Mouse (Mus musculus): ENCODE results near the gene Nin.
A peak's percentile ranks its signal among the peaks of the same experiment; 100 is the strongest.
"Not testable (repeated sequence)": the region's sequence is repeated elsewhere in the genome, so short reads cannot be mapped to it uniquely, and the experiment has no call there.

Nin gene

DNA sequence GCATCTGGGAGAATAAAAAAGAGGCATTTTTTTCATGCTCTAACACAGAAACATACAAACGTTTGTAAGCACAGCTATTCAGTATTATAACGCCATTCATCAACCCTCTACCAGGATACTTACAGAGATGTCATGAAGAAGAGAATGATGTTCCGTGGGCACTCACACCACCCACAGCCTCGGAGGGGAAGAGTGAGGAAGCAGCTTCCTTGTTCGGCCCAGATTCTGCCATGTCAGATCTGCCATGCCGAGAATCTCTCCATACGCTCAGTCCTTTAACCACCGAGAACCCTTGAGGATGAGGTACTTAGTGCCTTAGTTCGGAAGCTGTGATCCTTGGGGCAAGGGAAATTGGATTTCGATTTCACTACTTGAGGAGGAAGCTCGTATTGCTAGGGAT lies at the start of gene Nin:
Gene Nin, minus strand, starts transcription at position 367 of the 400 bp plus-strand sequence.
- DNase-seq (ENCODE audit: low read depth, low spot score), result no peak

- DNase-seq (ENCODE audit: low read depth, low spot score), result no peak
Measured at GRCm38 (mm10) chr12:70161057-70161456, 47.5 kb upstream of the Nin start.

DNA sequence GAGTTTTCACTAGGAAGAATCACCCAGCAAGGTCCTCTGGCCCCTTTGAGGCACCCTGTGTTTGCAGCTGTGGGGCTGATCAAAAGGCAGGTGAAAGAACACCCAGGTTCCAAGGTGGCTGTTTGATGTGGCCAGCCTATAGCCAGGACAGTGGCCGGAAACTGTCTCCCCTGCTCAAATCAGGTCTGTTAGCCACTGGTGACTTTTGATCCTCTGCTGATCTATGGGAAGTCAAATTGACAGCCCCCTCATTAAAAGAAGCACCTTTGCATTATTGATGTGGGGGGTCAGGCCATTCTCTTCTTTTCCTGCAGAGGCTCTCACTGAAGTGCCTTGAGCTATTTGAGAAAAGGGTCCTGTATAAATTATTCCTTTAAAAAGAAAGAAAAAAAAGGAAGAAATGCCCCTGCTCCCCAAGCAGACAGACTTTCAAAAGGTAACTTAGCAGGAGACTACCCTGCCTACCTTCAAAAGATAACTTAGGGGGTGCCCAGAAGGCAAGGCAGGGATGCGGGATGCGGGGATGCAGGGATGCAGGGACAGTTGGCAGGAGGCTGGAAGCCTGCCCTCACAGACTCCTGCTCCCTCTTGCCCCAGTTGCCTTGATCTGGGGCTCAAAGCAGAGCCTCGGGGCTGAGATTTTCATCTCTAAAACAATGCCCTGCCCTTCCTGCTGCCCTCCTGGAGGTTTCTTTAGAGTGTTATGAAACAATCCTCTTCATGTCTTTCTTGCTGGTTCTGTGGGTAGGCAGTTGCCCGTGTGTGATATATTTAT lies 44.0 kb upstream of the Nin start:
- DNase-seq (ENCODE audit: low read depth, low spot score), result no peak

DNA sequence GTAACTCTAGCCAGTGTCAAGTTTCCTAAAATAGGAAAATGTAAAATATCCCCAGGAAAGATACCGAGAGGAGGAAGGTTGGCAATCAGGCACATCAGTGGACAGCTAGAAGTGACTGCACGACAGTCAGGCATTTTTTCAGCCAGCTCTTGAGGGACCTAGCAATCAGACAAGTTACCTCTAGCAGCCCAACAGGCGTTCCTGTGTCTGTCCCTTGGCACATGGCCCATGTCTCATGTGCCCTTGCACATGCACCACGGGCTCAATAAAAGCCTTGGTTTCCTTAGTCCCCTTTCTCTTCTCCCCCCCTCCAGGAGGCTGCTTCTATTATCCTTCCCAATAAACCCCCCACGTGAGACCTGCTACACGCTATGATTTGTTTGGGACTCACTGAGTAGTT lies 42.7 kb upstream of the Nin start:
- no peak for DNase-seq (ENCODE audit: low read depth, low spot score)

DNA sequence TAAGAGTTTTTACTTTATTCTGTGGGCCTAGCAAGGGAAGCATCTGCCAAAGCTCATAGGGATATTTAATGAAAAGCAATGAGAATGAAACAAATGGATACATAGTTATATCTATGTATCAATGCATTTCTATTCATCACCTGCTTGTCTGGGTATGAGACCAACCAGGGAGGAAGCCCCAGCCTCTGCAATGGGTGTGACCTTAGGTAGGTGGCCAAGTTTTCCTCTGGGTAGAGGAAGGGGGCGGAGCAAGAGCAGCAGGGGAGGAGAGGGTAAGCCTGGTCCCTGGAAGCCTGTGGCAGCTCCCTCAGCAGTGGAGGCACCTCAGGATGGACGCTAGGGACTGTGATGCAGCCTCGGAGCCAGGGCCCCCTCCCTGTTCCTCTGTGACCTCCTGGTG lies 40.3 kb upstream of the Nin start, which contains the start of gene Abhd12b:
Gene Abhd12b, plus strand, starts transcription at position 301 of the 400 bp plus-strand sequence.
- no peak for DNase-seq (ENCODE audit: low read depth, low spot score)

- DNase-seq (ENCODE audit: low read depth, low spot score), result peak; percentile 66
Measured at GRCm38 (mm10) chr12:70148631-70149265, 35.2 kb upstream of the Nin start.

- DNase-seq (ENCODE audit: low read depth, low spot score), result peak; percentile 35
Measured at GRCm38 (mm10) chr12:70147986-70148630, 34.6 kb upstream of the Nin start.

DNA sequence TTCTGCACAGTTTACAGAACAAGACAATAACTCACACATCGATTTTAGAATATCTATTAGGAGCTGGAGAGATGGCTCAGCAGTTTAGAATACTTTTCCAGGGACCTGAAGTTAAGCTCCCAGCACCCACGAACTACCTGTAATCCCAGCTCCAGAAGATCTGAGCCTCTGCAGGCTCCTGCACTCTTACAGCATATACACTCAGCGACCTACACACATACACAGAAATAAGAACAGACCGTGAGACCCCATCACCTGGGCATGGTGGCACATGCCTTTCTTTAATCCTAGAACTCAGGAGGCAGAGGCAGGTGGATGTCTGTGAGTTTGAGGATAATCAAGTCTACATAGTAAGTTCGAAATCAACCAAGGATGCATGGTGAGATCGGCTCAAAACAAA lies 32.1 kb upstream of the Nin start:
- DNase-seq (ENCODE audit: low read depth, low spot score), result no peak

DNA sequence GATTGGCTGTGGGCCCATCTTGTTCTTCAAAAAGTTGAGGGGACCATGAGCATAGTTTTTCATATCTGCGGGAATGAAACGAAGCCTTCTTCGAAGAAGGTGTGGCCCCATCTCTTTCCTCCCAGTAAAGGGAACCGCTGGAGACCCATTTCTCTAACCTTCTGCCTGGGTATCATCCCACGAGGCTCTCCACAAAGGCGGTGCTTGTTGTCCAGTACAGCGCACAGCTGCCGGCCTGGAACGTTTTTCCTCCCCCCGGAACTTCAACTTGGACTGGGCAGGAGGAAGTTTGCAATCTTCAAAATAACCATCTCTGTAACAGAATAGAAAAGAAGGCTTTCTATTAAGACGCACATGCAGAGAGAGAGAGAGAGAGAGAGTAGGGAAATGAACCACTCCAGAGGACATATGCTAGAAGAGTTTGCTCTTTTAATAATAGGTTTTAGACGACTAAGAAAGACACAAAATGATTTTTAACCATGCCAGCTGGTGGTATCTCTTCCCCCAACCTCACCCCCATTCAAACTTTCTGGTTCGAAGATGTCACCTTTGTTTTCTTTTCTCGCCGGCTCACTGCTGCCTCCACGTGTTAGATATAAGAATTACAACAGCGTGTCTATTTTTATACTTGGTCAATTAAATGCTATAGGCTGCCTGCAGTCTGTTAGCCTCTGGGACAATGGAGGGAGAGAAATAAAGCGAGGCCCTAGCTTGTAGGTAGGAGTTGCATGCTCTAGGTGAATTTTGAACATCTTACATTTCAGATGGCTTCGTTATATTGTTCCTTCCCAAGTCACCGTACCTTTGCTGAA lies 31.3 kb upstream of the Nin start:
- DNase-seq (ENCODE audit: low read depth, low spot score), result peak; percentile 85

GRCm38 (mm10) chr12:70144106-70144587 lies 30.6 kb upstream of the Nin start:
- DNase-seq (ENCODE audit: low read depth, low spot score), result not testable (repeated sequence)

GRCm38 (mm10) chr12:70140993-70141576 lies 27.6 kb upstream of the Nin start:
- DNase-seq (ENCODE audit: low read depth, low spot score), result peak; percentile 29

- DNase-seq (ENCODE audit: low read depth, low spot score), result no peak
Measured at GRCm38 (mm10) chr12:70140542-70140941, 27.0 kb upstream of the Nin start.

GRCm38 (mm10) chr12:70139871-70140270 lies 26.4 kb upstream of the Nin start:
- no peak for DNase-seq (ENCODE audit: low read depth, low spot score)

DNA sequence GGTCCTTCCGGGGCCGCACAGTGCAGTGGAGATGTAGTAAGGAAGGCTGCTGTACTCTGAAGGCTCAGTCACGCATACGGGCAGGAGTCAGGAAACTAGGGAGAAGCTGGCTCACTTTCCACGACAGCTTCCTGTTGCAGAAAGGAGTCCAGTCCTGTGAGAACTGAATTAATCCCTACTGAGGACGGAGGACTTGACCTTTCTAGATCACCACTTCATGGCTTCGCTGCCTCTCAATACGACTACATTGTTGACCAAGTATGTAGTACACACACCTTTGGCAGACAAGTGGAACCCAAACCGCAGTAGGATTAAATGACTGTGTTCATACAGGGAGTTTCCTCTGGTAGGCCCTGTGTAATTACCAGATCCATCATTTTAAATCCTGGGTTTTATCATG lies 24.1 kb upstream of the Nin start:
- DNase-seq (ENCODE audit: low read depth, low spot score), result no peak

DNA sequence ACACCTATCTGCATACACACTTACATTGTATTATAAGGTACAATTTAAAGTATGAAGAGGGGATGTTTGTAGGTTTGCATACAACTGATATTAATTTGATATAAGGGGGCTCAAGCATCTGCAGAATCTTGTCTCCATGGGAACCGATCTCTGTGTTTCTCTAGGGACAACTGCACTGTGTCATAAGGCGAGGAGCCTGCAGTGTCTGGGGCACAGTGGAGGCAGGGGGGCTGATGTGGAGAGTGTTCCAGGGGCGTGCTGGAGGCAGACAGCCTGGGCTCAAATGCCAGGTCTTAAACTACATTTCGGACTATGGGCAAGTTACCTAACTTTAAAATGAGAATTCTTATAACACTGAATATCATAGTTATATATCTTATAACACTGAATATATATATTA lies 23.6 kb upstream of the Nin start:
- DNase-seq (ENCODE audit: low read depth, low spot score), result peak; percentile 22

GRCm38 (mm10) chr12:70136185-70136756 lies 22.8 kb upstream of the Nin start:
- DNase-seq (ENCODE audit: low read depth, low spot score), result peak; percentile 89

GRCm38 (mm10) chr12:70134627-70135235 lies 21.2 kb upstream of the Nin start:
- no peak for DNase-seq (ENCODE audit: low read depth, low spot score)

DNA sequence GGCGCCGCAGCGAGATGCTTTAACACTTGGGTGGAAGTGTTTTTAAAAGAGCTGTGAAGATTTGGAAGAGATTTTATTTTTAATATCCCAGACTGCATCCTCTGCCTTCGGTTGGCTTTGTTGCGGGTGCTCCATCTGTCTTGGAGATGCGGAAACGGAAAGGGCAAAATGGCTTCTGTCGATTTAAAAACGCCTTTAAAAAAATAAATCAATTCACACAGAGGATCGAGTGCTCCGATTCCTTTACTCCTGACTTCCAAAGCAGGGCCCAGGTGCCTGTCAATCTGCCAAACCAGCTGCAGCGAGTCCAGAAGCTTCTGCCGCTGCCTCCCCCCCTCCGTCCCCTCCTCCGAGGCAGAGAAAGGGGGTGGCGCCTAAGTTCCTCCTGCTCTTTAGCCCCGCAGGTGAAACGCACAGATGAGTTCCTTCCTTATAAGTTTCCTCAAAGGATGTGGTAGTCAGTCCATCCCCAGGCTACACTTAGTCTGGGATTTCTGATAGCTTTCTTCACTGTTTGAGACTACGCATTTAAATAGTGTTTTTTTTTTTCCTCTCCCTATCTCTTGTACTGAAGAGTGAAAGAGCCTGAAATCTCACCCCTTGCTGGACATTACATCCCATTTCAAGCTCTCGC lies 17.6 kb upstream of the Nin start:
- no peak for DNase-seq (ENCODE audit: low read depth, low spot score)

GRCm38 (mm10) chr12:70129105-70129504 lies 15.6 kb upstream of the Nin start:
- DNase-seq (ENCODE audit: low read depth, low spot score), result peak; percentile 69

- DNase-seq (ENCODE audit: low read depth, low spot score), result no peak
Measured at GRCm38 (mm10) chr12:70126626-70127025, 13.1 kb upstream of the Nin start.
